12 mouse cellular contexts compared by ENCODE assay signal in the genomic region with DNA sequence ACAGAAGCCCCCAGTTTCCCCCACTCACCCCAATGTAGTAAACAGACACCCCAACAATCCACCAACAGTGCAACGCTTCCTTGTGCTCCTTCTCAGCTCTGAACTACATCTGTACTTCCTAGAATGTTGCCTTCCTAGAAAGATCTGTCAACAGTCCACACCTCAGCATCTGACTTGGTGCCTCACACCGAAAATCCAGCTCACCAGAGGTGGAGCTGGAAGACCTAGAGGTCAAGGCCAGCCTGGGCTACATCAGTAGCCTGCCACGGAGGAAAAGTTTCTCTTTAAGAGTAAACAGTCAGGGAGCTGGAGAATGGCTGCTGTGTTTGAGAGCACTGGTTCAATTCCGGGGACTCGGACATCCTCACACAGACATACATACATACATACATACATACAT. TPM values are rescaled to one million over a fixed set of nuclear protein-coding genes. Genes with fewer than 3 reads are reported as not detected.
A peak's percentile ranks its signal among the peaks of the same experiment; 100 is the strongest.
DNase-seq lines count a peak whose midpoint lies in the region; ATAC-seq and TF ChIP-seq lines count a peak whose summit lies in the region.
"Had no signal": no experiment of that assay in that cellular context is flagged by ENCODE, and none has a peak within 500 bp of the region (broad histone marks: within the 10 kb centered on the region; RNA-seq: fewer than 3 reads in every experiment).

No protein-coding gene starts in this region.

- DNase-seq in heart, adult 9 months (ENCODE audit: low spot score in 2 of 2), result no peak
- DNase-seq in lung, embryonic 14.5 days, result no peak
- no peak for DNase-seq in lung, postnatal 10 days
- peak; percentile 15 for DNase-seq in c-Kit-positive CD71-positive TER-119-negative erythroid progenitor cells, embryonic 14.5 days (ENCODE audit: low read depth)
- no peak for DNase-seq in cerebellum, adult 18-20 months
- DNase-seq in left cerebral cortex, adult 8-10 months (ENCODE audit: low spot score in 2 of 2), result no peak
- DNase-seq: midbrain, embryonic 14.5 days; retina, postnatal 1 day had no signal

- peaks cover 43% of the 10 kb centered on the region for H3K4me1 ChIP-seq in heart, embryonic 11.5 days (ENCODE audit: control insufficient read depth, insufficient read depth, low read length)
- no peaks in the 10 kb centered on the region for H3K4me1 ChIP-seq in lung, embryonic 14.5 days (ENCODE audit: insufficient read depth)
- H3K4me1 ChIP-seq in neural tube, embryonic 15.5 days, result peaks cover 8% of the 10 kb centered on the region; the same call in 1 of the 2 replicates

- no peak overlapping the region for H3K4me3 ChIP-seq in heart, embryonic 11.5 days (ENCODE audit: low read depth, low read length)
- H3K4me3 ChIP-seq in lung, embryonic 14.5 days (ENCODE audit: low read depth, low read length), result no peak overlapping the region
- 0 out of 2 replicates have a peak overlapping the region, but pooled peaks have one; percentile 1 for H3K4me3 ChIP-seq in neural tube, embryonic 15.5 days (replicated peaks)
- H3K4me3 ChIP-seq: forebrain, embryonic 15.5 days; hindbrain, embryonic 13.5 days had no signal

- H3K9ac ChIP-seq in heart, embryonic 11.5 days (ENCODE audit: low read depth, low read length), result no peak overlapping the region
- no peak overlapping the region; the same call in 1 of the 2 replicates for H3K9ac ChIP-seq in lung, embryonic 14.5 days
- H3K9ac ChIP-seq in neural tube, embryonic 15.5 days (replicated peaks), result no peak overlapping the region
- H3K9ac ChIP-seq: forebrain, embryonic 15.5 days; hindbrain, embryonic 13.5 days had no signal

- no peak for TF ChIP-seq CTCF in lung, embryonic 14.5 days (IDR thresholded peaks at IDR 0.05; ENCODE audit: low read depth)

- WGBS in heart, embryonic 11.5 days (ENCODE audit: insufficient replicate concordance), result 56% methylated on average over 5 of the region's 5 CpGs
- WGBS in lung, embryonic 14.5 days, result 47% methylated on average over 5 of the region's 5 CpGs
- WGBS in neural tube, embryonic 15.5 days, result 78% methylated on average over 5 of the region's 5 CpGs

- peak overlapping the region; percentile 58; the same call in 1 of the 2 replicates for H3K27ac ChIP-seq in heart, embryonic 11.5 days (ENCODE audit: low read depth, low read length)
- H3K27ac ChIP-seq in lung, embryonic 14.5 days (ENCODE audit: low read depth), result peak overlapping the region; percentile 72; the same call in 1 of the 2 replicates
- 0 out of 2 replicates have a peak overlapping the region, but pooled peaks have one; percentile 7 for H3K27ac ChIP-seq in neural tube, embryonic 15.5 days (replicated peaks)
- H3K27ac ChIP-seq: forebrain, embryonic 15.5 days; hindbrain, embryonic 13.5 days had no signal

- no peaks in the 10 kb centered on the region for H3K9me3 ChIP-seq in heart, embryonic 11.5 days (replicated peaks; ENCODE audit: control insufficient read depth, low read length)
- H3K9me3 ChIP-seq in lung, embryonic 14.5 days (ENCODE audit: low read depth, low read length), result no peaks in the 10 kb centered on the region
- H3K9me3 ChIP-seq in neural tube, embryonic 15.5 days (replicated peaks), result no peaks in the 10 kb centered on the region
- H3K9me3 ChIP-seq: forebrain, embryonic 15.5 days; hindbrain, embryonic 13.5 days had no signal

- no peaks in the 10 kb centered on the region for H3K27me3 ChIP-seq in heart, embryonic 11.5 days (ENCODE audit: control insufficient read depth, insufficient read depth, low read length)
- no peaks in the 10 kb centered on the region for H3K27me3 ChIP-seq in lung, embryonic 14.5 days (ENCODE audit: insufficient read depth, low read length)
- H3K27me3 ChIP-seq in neural tube, embryonic 15.5 days (replicated peaks), result no peaks in the 10 kb centered on the region
- H3K27me3 ChIP-seq: forebrain, embryonic 15.5 days; hindbrain, embryonic 13.5 days had no signal

- H3K4me2 ChIP-seq in heart, embryonic 11.5 days, result peak overlapping the region; percentile 11
- H3K4me2 ChIP-seq in lung, embryonic 14.5 days, result peak overlapping the region; percentile 33
- H3K4me2 ChIP-seq in neural tube, embryonic 15.5 days, result no peak overlapping the region; the same call in 1 of the 2 replicates
- H3K4me2 ChIP-seq: forebrain, embryonic 15.5 days; hindbrain, embryonic 13.5 days had no signal

- no peak for ATAC-seq in heart, embryonic 11.5 days (replicated peaks; ENCODE audit: insufficient number of reproducible peaks, low FRiP score, low TSS enrichment)
- no peak for ATAC-seq in lung, embryonic 14.5 days (ENCODE audit: insufficient read depth)
- ATAC-seq in neural tube, embryonic 15.5 days (ENCODE audit: low FRiP score), result no peak
- ATAC-seq: forebrain, embryonic 15.5 days had no signal

- H3K36me3 ChIP-seq in heart, embryonic 11.5 days (ENCODE audit: control insufficient read depth, insufficient read depth, low read length), result no peaks in the 10 kb centered on the region
- no peaks in the 10 kb centered on the region for H3K36me3 ChIP-seq in lung, embryonic 14.5 days (ENCODE audit: insufficient read depth)
- H3K36me3 ChIP-seq in neural tube, embryonic 15.5 days, result no peaks in the 10 kb centered on the region
- H3K36me3 ChIP-seq: forebrain, embryonic 15.5 days; hindbrain, embryonic 13.5 days had no signal

RNA-seq across cellular contexts. Expression of gene Utrn, which starts 56.5 kb away (rescaled TPM):
- polyA plus RNA-seq in heart, embryonic 11.5 days (2014; fragmentation: Nextera tagmentation; extraction: Ambion mirVana), result 47.3 and 68.5 TPM in 2 replicates
- polyA plus RNA-seq in lung, embryonic 14.5 days (2014; fragmentation: Nextera tagmentation; extraction: Ambion mirVana), result 66.1 and 67.9 TPM in 2 replicates
- polyA plus RNA-seq in neural tube, embryonic 15.5 days (2015; fragmentation: Nextera tagmentation; extraction: Ambion mirVana), result 27.5 and 36.5 TPM in 2 replicates
- 10 to 100 TPM; 69.4 to 88.4 (median 77.1) TPM for total RNA-seq in left cerebral cortex, adult 8-10 months (2022)

Comparison
In these comparisons a context has a peak if more than half of its experiments do, and no peak if none do; other contexts are left out.
1. H3K27ac ChIP-seq: peak in every context shown above with its lines; median percentile 72 in lung, embryonic 14.5 days; 58 in heart, embryonic 11.5 days; 7 in neural tube, embryonic 15.5 days.